Mouse (Mus musculus) heart, postnatal 0 days (tissue): Measurements from ENCODE around the gene Ube2e1.

Experiments
- CTCF ChIP-seq: IDR thresholded peaks from 2 replicates; pipeline ENCODE4 v1.5.1; 2016; ENCODE audit warnings: antibody characterized with exemption, control low read depth, low read depth
- EP300 ChIP-seq: IDR thresholded peaks from 2 replicates; pipeline ENCODE4 v1.6.1; 2016; ENCODE audit warnings: antibody characterized with exemption, low read depth

DNA sequence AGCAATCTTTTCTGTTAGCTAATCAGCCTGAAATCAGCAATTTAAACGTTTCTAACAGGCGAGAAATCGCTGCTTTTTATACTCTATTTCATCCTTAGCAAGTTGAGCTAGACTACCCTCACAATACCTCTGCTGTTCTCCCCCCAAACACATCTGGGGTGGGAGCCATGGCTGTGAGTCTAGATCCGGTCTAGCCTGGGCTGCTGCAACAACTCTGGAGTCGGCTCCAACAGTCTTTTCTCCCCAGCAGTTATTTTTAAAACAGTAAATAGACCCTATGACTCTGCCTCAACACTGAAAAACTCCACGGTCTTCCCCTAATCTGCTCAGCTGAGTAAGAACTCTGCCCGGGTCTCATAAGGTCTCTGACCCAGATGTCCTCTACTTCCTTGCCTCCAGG, 91.5 kb downstream of the Ube2e1 start:
- TF ChIP-seq CTCF = no peak
- no peak for TF ChIP-seq EP300
